Mouse (Mus musculus): ENCODE measurements around the gene Ebf1.

DNA sequence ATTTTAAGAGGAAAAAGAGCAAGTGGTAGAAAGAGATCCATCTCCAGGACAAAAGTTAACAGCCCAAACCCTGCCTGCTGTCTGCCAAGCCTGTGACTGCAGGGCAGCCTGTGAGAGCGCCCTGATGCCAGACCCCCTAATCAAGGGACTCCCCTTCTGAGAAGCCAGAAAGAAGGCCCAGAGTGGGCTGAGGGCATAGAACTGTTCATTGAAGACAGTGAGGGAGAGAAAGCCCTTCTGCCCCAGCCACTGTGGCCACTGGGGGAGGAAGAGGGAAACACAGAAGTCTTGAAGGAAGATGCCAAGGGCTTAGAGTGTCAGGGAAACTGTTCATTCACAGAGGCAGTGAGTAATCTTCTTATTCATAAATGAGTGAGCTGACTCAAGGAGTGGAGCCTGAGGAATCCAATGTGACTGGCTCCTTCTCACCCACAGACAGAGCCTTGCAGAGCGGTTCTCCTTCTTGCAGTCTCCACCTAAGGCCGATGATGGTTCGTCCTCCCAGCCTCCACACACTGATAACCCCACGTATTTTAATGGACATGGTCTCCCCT, 195.2 kb downstream of the Ebf1 start:
- TF ChIP-seq CTCF (IDR thresholded peaks at IDR 0.05; ENCODE audit: extremely low read depth, insufficient read depth, insufficient read length, insufficient replicate concordance) (no peak), POLR2A (IDR thresholded peaks at IDR 0.05; ENCODE audit: low read depth, low read length) (no peak)
